Mouse (Mus musculus) ES-E14 (cell line): ENCODE measurements at regions not wholly inside any gene's neighbourhood (a gene's known extent, or its start where the extent isn't known, plus 50 kb on each side); places are given as distances from the start of the nearest gene placed in this dataset.

Experiments
- DNase-seq: peaks from one replicate; pipeline ENCODE4 v3.0.0-alpha.2; 2013; ENCODE audit warnings: low read depth, low spot score
- H3K27ac ChIP-seq: 2 replicates; pipeline ENCODE4 v1.5.1; 2012; ENCODE audit warnings: low read depth, mild to moderate bottlenecking, low read length, moderate library complexity, mixed read lengths; ENCODE audit not compliant: poor library complexity, insufficient read depth, severe bottlenecking
- H3K36me3 ChIP-seq: 2 replicates; pipeline ENCODE4 v1.6.1; 2012; ENCODE audit warnings: mild to moderate bottlenecking, low read length, moderate library complexity, mixed read lengths; ENCODE audit not compliant: control insufficient read depth, poor library complexity, insufficient read depth, severe bottlenecking
- H3K4me1 ChIP-seq, 2 experiments: fragments of 150-350 bp in 1 of 2; sonication (generic) in 1 of 2; 2 replicates each; pipeline ENCODE4 v1.6.1; 2012; ENCODE audit warnings: low read length in 2 of 2, mild to moderate bottlenecking in 1 of 2, mixed read lengths in 1 of 2; ENCODE audit not compliant: control insufficient read depth in 2 of 2, insufficient read depth in 2 of 2, poor library complexity in 1 of 2
- H3K4me3 ChIP-seq, 2 experiments: fragments of 150-350 bp in 1 of 2; sonication (generic) in 1 of 2; 2 replicates each; pipeline ENCODE4 v1.5.1; 2012; ENCODE audit warnings: low read length in 2 of 2, low read depth in 1 of 2, mild to moderate bottlenecking in 1 of 2, mixed read lengths in 1 of 2; ENCODE audit not compliant: insufficient read depth in 1 of 2, poor library complexity in 1 of 2, severe bottlenecking in 1 of 2
- H3K9ac ChIP-seq: 2 replicates; pipeline ENCODE4 v1.6.1; 2012; ENCODE audit warnings: low read depth, mild to moderate bottlenecking, low read length, mixed read lengths; ENCODE audit not compliant: poor library complexity, insufficient read depth, severe bottlenecking
- H3K9me3 ChIP-seq: fragments of 150-350 bp; sonication (generic); 2 replicates; pipeline ENCODE4 v1.6.1; 2012; ENCODE audit warnings: low read depth, mild to moderate bottlenecking, low read length; ENCODE audit not compliant: control insufficient read depth, insufficient read depth
- CHD2 ChIP-seq: IDR thresholded peaks from 2 replicates; pipeline ENCODE4 v1.6.1; 2014; ENCODE audit warnings: mild to moderate bottlenecking, low read depth, low read length, inconsistent platforms
- HCFC1 ChIP-seq: IDR thresholded peaks from 2 replicates; pipeline ENCODE4 v1.6.1; 2012; ENCODE audit warnings: low read length, inconsistent platforms, borderline replicate concordance; ENCODE audit not compliant: insufficient read depth
- MAFK ChIP-seq: IDR thresholded peaks from 2 replicates; pipeline ENCODE4 v1.6.1; 2014; ENCODE audit warnings: mild to moderate bottlenecking, low read depth, low read length, inconsistent platforms; ENCODE audit not compliant: insufficient read depth
- ZC3H11A ChIP-seq: IDR thresholded peaks from 2 replicates; pipeline ENCODE4 v1.6.1; 2012; ENCODE audit warnings: low read depth, mild to moderate bottlenecking, inconsistent platforms, low read length, borderline replicate concordance
- ZNF384 ChIP-seq: IDR thresholded peaks from 2 replicates; pipeline ENCODE4 v1.6.1; 2012; ENCODE audit warnings: low read depth, low read length, inconsistent platforms
- in situ Hi-C, 2 experiments: fragments of 600-800 bp; cut with MboI; formaldehyde crosslinking; loops; one replicate each; pipeline ENCODE4 v1.15.1; 2025; ENCODE audit warnings: low sequenced_read_pairs in 2 of 2, inconsistent platforms in 1 of 2; ENCODE audit not compliant: unreplicated experiment in 2 of 2

DNA sequence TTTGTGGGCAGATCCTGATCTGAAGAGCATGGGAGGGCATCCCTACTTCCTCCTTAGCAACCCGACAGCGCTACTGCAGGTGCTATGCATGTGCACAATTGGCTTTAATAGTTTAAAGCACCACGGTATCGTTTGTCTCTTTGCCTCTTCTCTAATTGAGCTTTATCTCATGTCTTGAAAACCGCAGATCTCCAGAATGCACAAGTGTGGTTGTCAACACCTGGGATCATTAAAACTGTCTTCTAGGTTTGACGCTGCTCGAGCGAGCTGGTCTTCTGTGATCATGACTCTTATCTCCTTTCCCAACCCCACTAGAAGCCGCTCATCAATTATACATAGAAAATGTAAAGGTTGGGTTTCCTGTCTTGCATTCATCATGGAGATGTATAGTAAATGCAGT lies 268.7 kb upstream of the Tas2r119 start:
- no peaks in the 10 kb centered on the region for H3K4me1 ChIP-seq
- no peak overlapping the region for H3K27ac ChIP-seq
- no peaks in the 10 kb centered on the region for H3K9me3 ChIP-seq
- TF ChIP-seq MAFK = no peak
- no peak for TF ChIP-seq ZNF384
- no peak overlapping the region for H3K4me3 ChIP-seq
- no peak for DNase-seq
- in situ Hi-C loops = no loop called here
- no peak overlapping the region for H3K9ac ChIP-seq
- H3K36me3 ChIP-seq = no peaks in the 10 kb centered on the region

DNA sequence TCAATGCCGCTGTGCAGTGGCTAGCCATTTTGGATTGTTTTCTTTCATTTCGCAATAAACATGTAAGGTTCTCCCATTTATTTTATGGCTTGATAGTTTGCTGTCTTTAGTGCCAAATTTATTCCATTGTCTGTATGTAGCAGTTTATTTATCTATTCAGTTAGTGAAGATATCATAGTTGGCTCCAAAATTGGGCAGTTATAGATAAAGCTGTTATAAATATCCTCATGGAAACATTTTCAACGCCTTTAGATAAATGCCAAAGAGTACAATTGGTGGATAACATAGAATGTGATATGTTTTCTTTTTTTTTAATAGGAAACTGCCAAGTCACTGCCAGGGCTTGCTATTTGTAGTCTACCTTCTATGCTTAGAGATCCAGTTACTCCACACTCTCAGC lies 265.1 kb upstream of the Tas2r119 start:
- Histone ChIP-seq H3K4me1 (no peaks in the 10 kb centered on the region), H3K4me3 (no peak overlapping the region), H3K27ac (no peak overlapping the region), H3K9ac (no peak overlapping the region), H3K36me3 (no peaks in the 10 kb centered on the region), H3K9me3 (no peaks in the 10 kb centered on the region)
- in situ Hi-C loops = no loop called here
- TF ChIP-seq MAFK (no peak), HCFC1 (no peak)
- no peak for DNase-seq

DNA sequence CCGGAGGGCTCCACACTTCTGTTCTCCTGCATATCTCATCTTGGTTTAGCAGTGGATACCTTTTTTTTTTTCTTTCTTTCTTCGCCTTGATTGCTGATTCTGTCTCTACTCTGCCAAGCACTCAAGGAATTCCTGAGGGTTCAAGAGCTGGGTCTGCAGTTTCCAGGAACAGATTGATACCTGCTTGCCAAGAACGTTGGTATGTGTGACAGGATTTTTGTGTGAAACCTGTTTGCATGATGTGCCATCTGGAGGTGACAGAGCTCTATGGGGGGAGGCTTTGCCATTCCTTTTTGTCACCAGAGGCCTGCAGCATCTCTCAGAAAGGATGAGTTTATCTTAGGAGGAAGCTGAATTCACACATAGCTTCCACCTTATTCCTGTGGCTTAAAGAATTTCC lies 255.6 kb upstream of the Tas2r119 start:
- Histone ChIP-seq H3K4me3 (no peak overlapping the region), H3K27ac (no peak overlapping the region), H3K9me3 (no peaks in the 10 kb centered on the region), H3K36me3 (no peaks in the 10 kb centered on the region), H3K4me1 (no peaks in the 10 kb centered on the region), H3K9ac (no peak overlapping the region)
- in situ Hi-C loops = no loop called here
- DNase-seq = no peak
- TF ChIP-seq MAFK = no peak
- no peak for TF ChIP-seq ZNF384
- no peak for TF ChIP-seq CHD2
- no peak for TF ChIP-seq HCFC1
- TF ChIP-seq ZC3H11A = no peak

DNA sequence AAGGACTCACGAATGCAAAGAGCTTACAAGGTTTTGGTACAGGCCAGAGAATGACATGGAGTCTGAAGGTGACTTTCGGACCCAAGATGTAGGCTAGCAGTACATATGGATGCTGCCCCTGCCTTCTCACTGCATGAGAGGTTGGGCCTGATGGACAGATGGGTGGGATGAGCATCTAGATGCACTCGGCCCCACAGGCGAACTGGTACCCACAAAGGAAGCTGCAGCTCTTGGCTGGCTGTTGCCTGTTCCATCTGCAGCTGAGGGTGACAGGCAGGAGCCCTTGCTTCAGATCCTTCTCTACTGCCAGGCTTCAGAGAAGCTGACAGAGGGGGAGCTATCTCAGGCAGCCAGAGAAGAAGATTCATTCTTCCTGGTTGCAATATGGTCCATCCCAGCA lies 216.8 kb upstream of the Tas2r119 start:
- no peak for DNase-seq
- Histone ChIP-seq H3K4me1 (no peaks in the 10 kb centered on the region), H3K4me3 (no peak overlapping the region), H3K36me3 (no peaks in the 10 kb centered on the region), H3K9ac (no peak overlapping the region), H3K9me3 (no peaks in the 10 kb centered on the region), H3K27ac (no peak overlapping the region)
- in situ Hi-C loops = no loop called here
- TF ChIP-seq MAFK (no peak), CHD2 (no peak)

- no peaks in the 10 kb centered on the region for H3K36me3 ChIP-seq
- H3K27ac ChIP-seq = no peak overlapping the region
- no peaks in the 10 kb centered on the region for H3K4me1 ChIP-seq
- no peak overlapping the region for H3K9ac ChIP-seq
- DNase-seq = no peak
- no peaks in the 10 kb centered on the region for H3K9me3 ChIP-seq
- H3K4me3 ChIP-seq = no peak overlapping the region
- no peak for TF ChIP-seq ZC3H11A
- no peak for TF ChIP-seq CHD2
- no peak for TF ChIP-seq HCFC1
- TF ChIP-seq MAFK = no peak
- TF ChIP-seq ZNF384 = no peak
- in situ Hi-C loops = no loop called here
Measured at GRCm38 (mm10) chr15:31961963-31962362, 215.1 kb upstream of the Tas2r119 start.
